Comparison of ENCODE assay signal across 10 mouse cellular contexts in genomic region chr12:70881854-70882253, GRCm38 (mm10). TPM values are rescaled to one million over a fixed set of nuclear protein-coding genes. Genes with fewer than 3 reads are reported as not detected.
DNase-seq lines count a peak whose midpoint lies in the region; ATAC-seq lines count a peak whose summit lies in the region.
"Had no signal": no experiment of that assay in that cellular context is flagged by ENCODE, and none has a peak within 500 bp of the region (broad histone marks: within the 10 kb centered on the region; RNA-seq: fewer than 3 reads in every experiment).

No protein-coding gene starts in this region.

- intact Hi-C loops in left cerebral cortex, postnatal 10 days (cut with DNase I): no loop called here

- H3K4me3 ChIP-seq in forebrain, embryonic 15.5 days: no peak overlapping the region
- no peak overlapping the region for H3K4me3 ChIP-seq in forebrain, embryonic 12.5 days (replicated peaks)

- H3K4me1 ChIP-seq in forebrain, embryonic 15.5 days: peaks cover 11% of the 10 kb centered on the region; the same call in 1 of the 2 replicates
- H3K4me1 ChIP-seq in forebrain, embryonic 12.5 days: no peaks in the 10 kb centered on the region

- H3K27ac ChIP-seq in forebrain, embryonic 15.5 days (replicated peaks): peak overlapping the region; percentile 42
- no peak overlapping the region for H3K27ac ChIP-seq in forebrain, embryonic 12.5 days
- H3K27ac ChIP-seq: macrophage had no signal

- no peaks in the 10 kb centered on the region for H3K27me3 ChIP-seq in forebrain, embryonic 15.5 days
- no peaks in the 10 kb centered on the region for H3K27me3 ChIP-seq in forebrain, embryonic 12.5 days
- H3K27me3 ChIP-seq: CH12.LX had no signal

- H3K9ac ChIP-seq in forebrain, embryonic 15.5 days (replicated peaks): no peak overlapping the region
- no peak overlapping the region for H3K9ac ChIP-seq in forebrain, embryonic 12.5 days

- peak; percentile 43 for DNase-seq in left cerebral cortex, adult 11 months (ENCODE audit: low spot score)
- no peak for DNase-seq in left cerebral cortex, postnatal 10 days (ENCODE audit: extremely low spot score in 1 of 2, low spot score in 2 of 2)
- DNase-seq in layer of hippocampus, adult 18-20 months (ENCODE audit: low spot score in 2 of 2): peak; percentile 66 to 83
- no peak for DNase-seq in urinary bladder, adult 2 months (ENCODE audit: low spot score)
- DNase-seq in urinary bladder, adult 18-20 months (ENCODE audit: low spot score in 2 of 2): no peak

- no peaks in the 10 kb centered on the region for H3K9me3 ChIP-seq in forebrain, embryonic 15.5 days
- no peaks in the 10 kb centered on the region for H3K9me3 ChIP-seq in forebrain, embryonic 12.5 days

- no peak overlapping the region for H3K4me2 ChIP-seq in forebrain, embryonic 15.5 days (replicated peaks)
- no peak overlapping the region for H3K4me2 ChIP-seq in forebrain, embryonic 12.5 days

- WGBS in forebrain, embryonic 15.5 days: 85% methylated on average over 4 of the region's 4 CpGs
- 95% methylated on average over 4 of the region's 4 CpGs for WGBS in forebrain, embryonic 12.5 days

- no peaks in the 10 kb centered on the region; the same call in 1 of the 2 replicates for H3K36me3 ChIP-seq in forebrain, embryonic 15.5 days
- H3K36me3 ChIP-seq in forebrain, embryonic 12.5 days (replicated peaks): peaks cover 6% of the 10 kb centered on the region; the same call in 1 of the 2 replicates

- ATAC-seq in forebrain, embryonic 15.5 days (replicated peaks): 0 out of 2 replicates have a peak, but pooled peaks have one; percentile 46
- no peak for ATAC-seq in forebrain, embryonic 12.5 days (ENCODE audit: low FRiP score)
- ATAC-seq in megakaryocyte, adult 5-6 weeks (ENCODE audit: poor library complexity, severe bottlenecking): peak; percentile 51

RNA-seq across cellular contexts. Expression of gene Actr10, which starts 55.8 kb away (rescaled TPM):
- polyA plus RNA-seq in forebrain, embryonic 15.5 days (2015; fragmentation: Nextera tagmentation; extraction: Ambion mirVana): 223 and 242 TPM in 2 replicates
- 248 and 252 TPM in 2 replicates for polyA plus RNA-seq in forebrain, embryonic 12.5 days (2016; fragmentation: Nextera tagmentation; extraction: Ambion mirVana)
- total RNA-seq in left cerebral cortex, postnatal 10 days (2021): 100 to 1,000 TPM; 184 to 195 TPM
- total RNA-seq in layer of hippocampus, adult 18-20 months (2021): 100 to 1,000 TPM; 149 to 160 TPM
- 109 and 153 TPM in 2 replicates for total RNA-seq in megakaryocyte, adult 5-6 weeks (2015)
- 54.0 and 81.4 TPM in 2 replicates for total RNA-seq in megakaryocyte, adult 5-6 weeks (2017)
- polyA plus RNA-seq in urinary bladder, adult 2 months (2012; rRNA removed): 88.2 and 95.6 TPM in 2 replicates

RNA-seq across cellular contexts. Expression of gene Frmd6, which starts 56.5 kb away (rescaled TPM):
- 11.8 and 11.9 TPM in 2 replicates for polyA plus RNA-seq in forebrain, embryonic 15.5 days (2015; fragmentation: Nextera tagmentation; extraction: Ambion mirVana)
- 14.7 and 15.6 TPM in 2 replicates for polyA plus RNA-seq in forebrain, embryonic 12.5 days (2016; fragmentation: Nextera tagmentation; extraction: Ambion mirVana)
- total RNA-seq in left cerebral cortex, postnatal 10 days (2021): 10 to 100 TPM; 15.0 to 16.8 TPM
- total RNA-seq in layer of hippocampus, adult 18-20 months (2021): 10 to 100 TPM; 21.0 to 22.9 TPM
- total RNA-seq in megakaryocyte, adult 5-6 weeks (2015): 0.64 and 0.69 TPM in 2 replicates
- total RNA-seq in megakaryocyte, adult 5-6 weeks (2017): 1.0 and 1.2 TPM in 2 replicates
- 48.4 and 49.7 TPM in 2 replicates for polyA plus RNA-seq in urinary bladder, adult 2 months (2012; rRNA removed)

Comparison
In these comparisons a context has a peak if more than half of its experiments do, and no peak if none do; other contexts are left out.
1. DNase-seq: peak in left cerebral cortex, adult 11 months (single experiment) and layer of hippocampus, adult 18-20 months (2 of 2); none in left cerebral cortex, postnatal 10 days (0 of 2), urinary bladder, adult 2 months (single experiment) and urinary bladder, adult 18-20 months (0 of 2).
2. RNA of gene Frmd6, which starts 56.5 kb away (total RNA-seq): 21.0 to 22.9 TPM in layer of hippocampus, adult 18-20 months and 15.0 to 16.8 TPM in left cerebral cortex, postnatal 10 days; 0.64 to 1.2 TPM in megakaryocyte, adult 5-6 weeks; every median in the first group is over 4 times any median in the second.